Mouse (Mus musculus) lung, adult 2 months (tissue): ENCODE results near the gene Ckap5. TPM values are rescaled to one million over a fixed set of nuclear protein-coding genes. Genes with fewer than 3 reads are reported as not detected.
"Not testable (repeated sequence)": the region's sequence is repeated elsewhere in the genome, so short reads cannot be mapped to it uniquely, and the experiment has no call there.

Experiments used
- DNase-seq: peaks from one replicate; pipeline ENCODE4 v3.0.0; 2022
- H3K4me1 ChIP-seq: fragments of 200-500 bp; 2 replicates; pipeline ENCODE4 v1.6.1; 2011; ENCODE audit warnings: low read length; ENCODE audit not compliant: control insufficient read depth, insufficient read depth
- H3K4me3 ChIP-seq: fragments of 200-500 bp; replicated peaks from 2 replicates; pipeline ENCODE3; 2011; ENCODE audit warnings: low read depth, mild to moderate bottlenecking, control low read depth, low read length; ENCODE audit errors: extremely low read depth
- CTCF ChIP-seq: fragments of 200-500 bp; IDR thresholded peaks from 2 replicates; pipeline ENCODE4 v1.5.1; 2011; ENCODE audit warnings: mild to moderate bottlenecking, low read length, control low read depth; ENCODE audit not compliant: insufficient read depth
- POLR2A ChIP-seq: fragments of 200-500 bp; IDR thresholded peaks from 2 replicates; pipeline ENCODE4 v1.6.1; 2011; ENCODE audit warnings: low read depth, mild to moderate bottlenecking, control low read depth, low read length, borderline replicate concordance; ENCODE audit errors: extremely low read depth
- WGBS: fragments of 180-500 bp; shearing (Covaris S2); methylation state at CpG from one replicate; pipeline ENCODE4 v1.1.7; 2018; 5-methylcytosine and 5-hydroxymethylcytosine counted together
- polyA plus RNA-seq: library from polyadenylated mRNA; depleted of rRNA; stranded (reverse); fragments of >200 nt; gene quantifications from 2 replicates; pipeline ENCODE4 v1.2.3, GENCODE M21; 2012

Gene Ckap5
- polyA plus RNA-seq, 1 experiment: 9.1 TPM

DNA sequence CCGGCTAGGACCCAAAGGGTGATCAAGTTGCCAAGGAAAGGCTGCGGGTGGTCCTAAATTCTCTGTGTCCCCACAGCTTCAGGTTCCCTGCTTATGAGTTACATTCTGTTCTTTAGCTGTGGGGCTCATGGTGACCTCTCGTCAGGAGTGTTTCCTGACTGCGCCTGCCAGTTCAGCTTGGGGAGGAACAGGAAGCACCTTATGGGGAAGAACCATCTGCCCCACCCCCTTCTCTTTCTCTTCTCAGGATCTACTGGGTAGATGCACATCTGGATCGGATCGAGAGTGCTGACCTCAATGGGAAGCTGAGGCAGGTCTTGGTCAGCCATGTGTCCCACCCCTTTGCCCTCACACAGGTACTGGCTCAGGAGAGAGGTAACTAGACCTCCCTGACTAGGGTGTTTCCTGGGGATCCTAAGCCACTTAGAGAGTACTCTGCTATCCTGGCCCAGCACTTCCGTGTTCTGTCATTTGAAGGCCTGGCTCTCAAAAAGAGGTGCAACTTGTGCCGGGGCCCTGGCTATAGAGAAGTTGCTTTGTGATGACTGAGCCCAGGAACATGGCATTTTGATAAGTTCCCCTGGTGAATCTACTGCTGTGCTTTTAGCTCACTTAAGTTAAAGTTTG lies 28.4 kb upstream of the Ckap5 start:
- no peak for DNase-seq
- peak overlapping the region; percentile 44 for H3K4me3 ChIP-seq
- no peak for TF ChIP-seq CTCF
- no peak for TF ChIP-seq POLR2A
- H3K4me1 ChIP-seq: no peaks in the 10 kb centered on the region
- WGBS: 73% methylated on average over 8 of the region's 8 CpGs

DNA sequence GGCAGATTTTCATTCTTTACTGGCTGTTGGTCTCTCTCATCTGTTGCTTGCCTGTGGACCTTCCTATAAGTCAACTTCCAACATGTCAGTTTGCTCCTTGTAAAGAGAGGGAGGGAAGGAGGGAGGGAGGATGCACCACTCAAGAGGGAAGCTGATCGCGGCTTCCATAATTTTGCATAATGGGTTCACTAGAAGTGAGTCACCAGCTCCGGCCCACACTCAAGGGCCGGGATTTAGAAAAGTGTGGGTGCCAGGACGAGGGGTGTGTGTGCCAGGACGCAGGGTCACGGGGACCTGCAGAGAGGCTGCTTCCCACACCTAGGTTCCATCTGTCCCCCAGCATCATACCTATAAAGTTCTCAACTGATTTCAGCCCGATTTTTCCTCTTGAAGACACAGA lies 18.5 kb upstream of the Ckap5 start:
- 85% methylated on average over 8 of the region's 8 CpGs for WGBS
- DNase-seq: no peak
- no peak for TF ChIP-seq CTCF
- TF ChIP-seq POLR2A: no peak
- H3K4me1 ChIP-seq: no peaks in the 10 kb centered on the region
- no peak overlapping the region for H3K4me3 ChIP-seq

DNA sequence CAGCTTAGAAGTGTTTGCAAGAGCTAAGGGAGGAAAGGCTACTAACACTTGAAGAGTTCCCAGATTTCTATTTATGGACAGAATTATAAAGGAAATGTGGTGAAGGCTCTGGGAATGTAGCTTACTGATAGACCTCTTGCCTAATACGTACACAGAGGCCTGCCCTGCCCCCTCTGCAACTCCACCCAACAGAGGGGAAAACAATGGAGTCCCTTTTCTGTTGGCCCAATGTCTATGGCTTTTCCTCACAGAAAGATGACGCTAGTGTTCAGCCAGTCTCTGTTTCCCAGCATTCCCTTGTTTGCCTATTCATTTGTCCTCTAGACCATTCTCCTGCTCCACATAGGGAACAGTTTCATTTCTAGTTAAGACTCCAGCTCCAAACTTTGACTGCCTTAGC lies 9.4 kb upstream of the Ckap5 start:
- Histone ChIP-seq H3K4me1 (no peaks in the 10 kb centered on the region; the same call in 1 of the 2 replicates), H3K4me3 (no peak overlapping the region)
- 8% methylated on average over 2 of the region's 2 CpGs for WGBS
- no peak for DNase-seq
- TF ChIP-seq CTCF: no peak
- no peak for TF ChIP-seq POLR2A

DNA sequence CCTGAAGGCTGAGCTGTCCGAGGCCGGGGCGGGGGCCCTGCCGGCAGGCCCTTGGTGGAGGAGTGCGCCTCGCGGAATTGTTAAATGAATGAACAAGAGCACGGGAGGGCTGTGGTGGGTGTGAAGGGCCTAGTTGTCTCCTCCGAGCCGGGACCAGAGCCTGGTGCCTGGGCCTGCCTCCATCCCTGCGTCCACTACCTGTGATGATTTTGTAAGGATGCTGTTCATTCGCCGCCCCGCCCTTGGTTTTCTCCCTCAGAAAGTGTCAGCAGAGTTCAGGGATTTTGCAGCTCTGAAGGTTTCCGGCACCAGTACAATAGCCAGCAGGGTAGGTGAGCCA lies 555 bp downstream of the Ckap5 start:
- DNase-seq: no peak
- no peak for TF ChIP-seq POLR2A
- no peak for TF ChIP-seq CTCF
- 0% methylated on average over 15 of the region's 15 CpGs for WGBS
- Histone ChIP-seq H3K4me1 (peaks cover 7% of the 10 kb centered on the region; the same call in 1 of the 2 replicates), H3K4me3 (peak overlapping the region; percentile 77)

DNA sequence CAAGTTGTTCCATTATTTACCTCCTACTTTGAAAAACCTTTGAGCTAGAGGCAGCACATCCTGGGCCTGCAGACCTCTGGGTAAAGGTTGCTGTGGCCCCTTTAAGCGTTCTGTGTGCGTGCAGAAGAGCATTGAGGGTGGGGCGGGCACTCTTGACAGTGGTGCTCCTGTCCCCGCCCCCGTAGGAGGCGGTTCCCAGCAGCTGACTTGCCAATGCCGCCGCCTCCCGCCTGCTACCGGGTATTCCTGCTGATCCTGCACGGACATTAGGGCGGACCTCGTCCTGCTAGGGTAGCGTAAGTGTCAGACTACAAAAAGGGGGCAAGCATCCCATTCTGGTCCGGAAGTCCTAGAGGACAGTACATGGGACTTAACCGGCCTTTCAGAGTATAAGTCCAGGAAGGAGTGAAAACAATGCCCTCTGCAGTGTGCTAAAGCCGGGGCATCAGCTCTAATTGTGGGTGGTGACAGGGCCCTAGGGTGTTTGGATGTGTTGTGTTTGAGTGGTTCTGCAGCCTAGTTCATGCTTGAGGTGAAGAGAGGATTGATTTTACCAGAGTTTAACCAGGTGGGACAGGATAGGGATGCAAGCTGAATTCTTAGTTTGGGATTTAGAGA lies 11.1 kb downstream of the Ckap5 start:
- DNase-seq: peak; percentile 82
- no peak for TF ChIP-seq POLR2A
- no peak for TF ChIP-seq CTCF
- H3K4me1 ChIP-seq: peaks cover 4% of the 10 kb centered on the region; the same call in 1 of the 2 replicates
- 3% methylated on average over 17 of the region's 17 CpGs for WGBS
- H3K4me3 ChIP-seq: peak overlapping the region; percentile 65

DNA sequence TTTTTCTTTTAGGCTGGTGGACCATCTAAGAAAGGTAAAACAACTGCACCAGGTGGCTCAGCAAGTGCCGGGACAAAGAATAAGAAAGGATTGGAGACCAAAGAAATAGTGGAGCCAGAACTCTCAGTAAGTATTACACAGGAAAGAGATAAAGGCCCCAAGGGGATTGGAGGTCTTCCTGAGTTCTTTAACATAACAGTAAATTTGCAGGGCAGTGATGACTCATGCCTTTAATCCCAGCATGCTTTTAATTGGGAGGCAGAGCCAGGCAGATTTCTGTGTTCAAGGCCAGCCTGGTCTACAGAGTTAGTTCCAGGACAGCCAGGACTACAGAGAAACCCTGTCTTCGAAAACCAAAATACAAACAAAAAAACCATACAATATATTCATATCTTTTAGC lies 41.6 kb downstream of the Ckap5 start:
- TF ChIP-seq POLR2A: no peak
- TF ChIP-seq CTCF: no peak
- H3K4me3 ChIP-seq: no peak overlapping the region
- 90% methylated on average over 2 of the region's 2 CpGs for WGBS
- no peak for DNase-seq
- no peaks in the 10 kb centered on the region for H3K4me1 ChIP-seq

DNA sequence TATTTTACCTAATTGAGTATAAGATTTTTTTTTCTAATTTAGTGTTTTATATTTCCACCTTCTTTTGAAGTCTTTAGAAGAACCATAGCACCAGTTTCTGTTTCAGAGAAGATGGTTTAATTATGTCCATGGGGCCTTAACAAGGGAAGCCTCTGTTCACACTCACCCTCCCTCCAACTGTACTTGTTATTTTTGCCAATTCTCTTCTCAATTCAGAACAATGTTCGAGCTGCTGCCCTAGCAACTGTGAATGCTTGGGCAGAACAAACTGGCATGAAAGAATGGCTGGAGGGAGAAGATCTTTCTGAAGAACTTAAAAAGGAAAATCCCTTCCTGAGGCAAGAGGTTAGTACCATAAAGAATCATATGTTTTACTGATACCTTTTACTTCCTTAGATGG lies 54.3 kb downstream of the Ckap5 start:
- H3K4me1 ChIP-seq: no peaks in the 10 kb centered on the region
- 71% methylated on average over 1 of the region's 1 CpGs for WGBS
- no peak for TF ChIP-seq POLR2A
- no peak for TF ChIP-seq CTCF
- no peak overlapping the region for H3K4me3 ChIP-seq
- no peak for DNase-seq

DNA sequence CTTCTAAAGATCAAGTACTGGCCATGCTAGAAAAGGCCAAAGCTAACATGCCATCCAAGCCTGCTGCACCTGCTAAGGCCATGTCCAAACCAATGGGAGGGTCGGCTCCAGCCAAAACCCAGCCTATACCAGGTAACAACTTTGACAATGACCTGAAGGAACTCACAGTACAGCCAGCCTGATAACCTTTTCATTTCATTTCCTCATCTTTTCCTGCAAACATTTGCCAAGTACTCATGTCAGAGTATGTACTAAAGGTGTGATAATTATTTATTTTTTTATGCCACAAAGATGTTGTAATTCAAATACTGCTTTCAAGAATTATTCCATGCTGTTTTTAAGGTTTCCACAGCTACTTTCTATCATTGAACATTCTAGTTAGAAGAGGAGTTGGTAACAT lies 59.7 kb downstream of the Ckap5 start:
- Histone ChIP-seq H3K4me3 (no peak overlapping the region), H3K4me1 (no peaks in the 10 kb centered on the region)
- no peak for DNase-seq
- TF ChIP-seq CTCF (no peak), POLR2A (no peak)
- 85% methylated on average over 1 of the region's 1 CpGs for WGBS

DNA sequence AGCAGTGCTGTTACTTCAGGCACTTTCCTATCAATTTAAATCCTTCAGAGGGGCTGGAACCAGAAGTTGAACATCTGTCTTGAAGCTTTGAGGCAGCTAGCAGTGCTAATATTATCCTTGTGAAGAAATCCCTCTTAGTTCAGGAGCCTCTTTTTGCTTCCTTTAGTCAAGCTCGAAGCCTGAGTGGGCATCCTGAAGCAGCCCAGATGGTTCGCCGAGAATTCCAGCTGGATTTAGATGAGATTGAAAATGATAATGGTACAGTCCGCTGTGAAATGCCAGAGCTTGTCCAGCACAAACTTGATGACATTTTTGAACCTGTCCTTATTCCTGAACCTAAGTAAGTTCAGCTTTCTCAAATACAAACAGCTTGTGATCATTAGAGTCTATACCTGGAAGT lies 73.9 kb downstream of the Ckap5 start:
- H3K4me3 ChIP-seq: no peak overlapping the region
- no peak for TF ChIP-seq POLR2A
- TF ChIP-seq CTCF: no peak
- DNase-seq: no peak
- 95% methylated on average over 4 of the region's 4 CpGs for WGBS
- no peaks in the 10 kb centered on the region for H3K4me1 ChIP-seq

DNA sequence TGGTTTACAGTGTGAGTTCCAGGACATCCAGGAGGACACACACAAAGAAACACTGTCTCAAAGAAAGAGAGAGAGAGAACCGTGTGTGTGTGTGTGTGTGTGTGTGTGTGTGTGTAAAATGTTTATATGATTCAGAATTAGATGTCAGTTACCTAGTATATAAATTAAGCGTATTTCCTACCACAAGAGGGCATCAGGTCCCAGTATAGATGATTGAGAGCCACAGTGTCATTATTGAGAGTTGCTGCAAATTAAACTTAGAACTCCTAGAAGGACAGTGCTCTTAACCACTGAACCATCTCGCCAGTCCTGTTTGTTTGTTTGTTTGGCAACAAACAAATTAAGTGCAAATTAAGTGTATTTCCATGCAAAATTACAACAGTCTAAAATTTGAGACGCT lies 75.8 kb downstream of the Ckap5 start:
- no peaks in the 10 kb centered on the region for H3K4me1 ChIP-seq
- no peak for TF ChIP-seq POLR2A
- no peak for TF ChIP-seq CTCF
- DNase-seq: no peak
- 79% methylated on average over 4 of the region's 4 CpGs for WGBS
- no peak overlapping the region for H3K4me3 ChIP-seq

DNA sequence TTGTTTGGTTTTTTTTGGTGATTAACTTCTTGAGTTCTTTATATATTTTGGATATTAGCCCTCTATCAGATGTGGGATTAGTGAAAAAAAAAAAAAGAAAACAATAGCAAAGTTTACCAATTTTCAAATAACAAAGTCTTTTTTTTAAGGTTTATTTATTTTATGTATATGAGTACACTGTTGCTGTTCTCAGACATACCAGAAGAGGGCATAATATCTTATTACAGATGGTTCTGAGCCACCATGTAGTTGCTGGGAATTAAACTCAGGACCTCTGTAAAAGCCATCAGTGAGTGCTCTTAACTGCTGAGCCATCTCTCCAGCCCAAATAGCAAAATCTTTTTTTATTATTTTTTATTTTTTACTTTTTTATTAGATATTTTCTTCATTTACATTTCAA lies 82.8 kb downstream of the Ckap5 start:
- H3K4me3 ChIP-seq, H3K4me1 ChIP-seq, DNase-seq: not testable (repeated sequence)
